Mouse (Mus musculus) heart, embryonic 16.5 days (tissue): ENCODE data around the gene Krt8. TPM values are rescaled to one million over a fixed set of nuclear protein-coding genes. Genes with fewer than 3 reads are reported as not detected.
A peak's percentile ranks its signal among the peaks of the same experiment; 100 is the strongest.

Source experiments
- ATAC-seq: fragments of 200-750 bp; cut with Nextera tagmentation; replicated peaks from 2 replicates; pipeline ENCODE4 v1.8.0; 2017; ENCODE audit warnings: moderate number of reproducible peaks; ENCODE audit not compliant: insufficient read depth, low FRiP score; ENCODE audit errors: extremely low read depth
- H3K27ac ChIP-seq: fragments of 300-500 bp; sonication (generic); 2 replicates; pipeline ENCODE4 v1.5.1; 2014; ENCODE audit warnings: mild to moderate bottlenecking, low read length, control low read depth, moderate library complexity
- H3K27me3 ChIP-seq: fragments of 300-500 bp; sonication (generic); 2 replicates; pipeline ENCODE4 v1.6.1; 2014; ENCODE audit warnings: low read length, mixed read lengths; ENCODE audit not compliant: control insufficient read depth, insufficient read depth
- H3K36me3 ChIP-seq: fragments of 300-500 bp; sonication (generic); 2 replicates; pipeline ENCODE4 v1.6.1; 2014; ENCODE audit not compliant: control insufficient read depth, insufficient read depth
- H3K4me1 ChIP-seq: fragments of 300-500 bp; sonication (generic); 2 replicates; pipeline ENCODE4 v1.6.1; 2014; ENCODE audit warnings: low read length, mixed read lengths; ENCODE audit not compliant: control insufficient read depth, insufficient read depth
- H3K4me2 ChIP-seq: fragments of 300-500 bp; sonication (generic); 2 replicates; pipeline ENCODE4 v1.6.1; 2014; ENCODE audit warnings: low read depth, mild to moderate bottlenecking, control low read depth, low read length
- H3K4me3 ChIP-seq: fragments of 300-500 bp; sonication (generic); 2 replicates; pipeline ENCODE4 v1.5.1; 2014; ENCODE audit warnings: mild to moderate bottlenecking, control low read depth, low read length
- H3K9ac ChIP-seq: fragments of 300-500 bp; sonication (generic); 2 replicates; pipeline ENCODE4 v1.6.1; 2014; ENCODE audit warnings: low read length, control low read depth
- H3K9me3 ChIP-seq: fragments of 300-500 bp; sonication (generic); replicated peaks from 2 replicates; pipeline ENCODE4 v1.6.1; 2016; ENCODE audit warnings: low read length; ENCODE audit not compliant: control insufficient read depth
- WGBS: fragments of 180-500 bp; shearing (Covaris S2); extraction: QIAGEN DNeasy Blood & Tissue Kit; methylation state at CpG from one replicate; pipeline ENCODE4 v1.1.7; 2014; 5-methylcytosine and 5-hydroxymethylcytosine counted together
- polyA plus RNA-seq: library from polyadenylated mRNA; unstranded; fragments of >200 nt; fragmentation: Nextera tagmentation; extraction: Ambion mirVana; gene quantifications from 2 replicates; pipeline ENCODE4 v1.2.1, GENCODE M21; 2015

The Krt8 gene
- polyA plus RNA-seq, 1 experiment from 2014 or later, result 209 TPM

GRCm38 (mm10) chr15:102034121-102035053 is 30.1 kb upstream of the Krt8 start:
- Histone ChIP-seq H3K4me3 (no peak overlapping the region), H3K4me1 (0 out of 2 replicates have a peak, but pooled peaks cover 4% of the 10 kb centered on the region), H3K9me3 (no peaks in the 10 kb centered on the region), H3K36me3 (no peaks in the 10 kb centered on the region), H3K27me3 (no peaks in the 10 kb centered on the region), H3K4me2 (no peak overlapping the region), H3K27ac (0 out of 2 replicates have a peak overlapping the region, but pooled peaks have one; percentile 12), H3K9ac (no peak overlapping the region)
- ATAC-seq, result peak; percentile 41; the same call in 1 of the 2 replicates
- WGBS, result 58% methylated on average over 16 of the region's 16 CpGs

DNA sequence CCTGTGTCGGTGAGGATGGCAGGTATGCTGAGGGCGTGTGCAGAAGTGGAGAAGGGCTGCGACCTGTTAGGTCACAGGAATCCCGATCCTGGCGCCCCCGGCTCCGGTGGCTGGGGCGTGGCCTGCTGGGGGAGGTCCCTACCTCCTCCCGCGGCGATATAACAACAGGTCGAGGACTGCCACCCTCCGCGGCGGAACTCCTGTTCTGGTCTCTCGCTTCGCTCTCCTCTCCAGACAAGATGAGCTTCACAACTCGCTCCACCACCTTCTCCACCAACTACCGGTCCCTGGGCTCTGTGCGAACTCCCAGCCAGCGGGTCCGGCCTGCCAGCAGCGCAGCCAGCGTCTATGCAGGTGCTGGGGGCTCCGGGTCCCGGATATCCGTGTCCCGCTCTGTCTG is 23.8 kb upstream of the Krt8 start, which contains the start of gene Krt18:
Gene Krt18 (plus strand): TSS at position 141 of the 400 bp plus-strand sequence.
- 2% methylated on average over 28 of the region's 28 CpGs for WGBS
- Histone ChIP-seq H3K4me1 (peaks cover 24% of the 10 kb centered on the region), H3K4me2 (peak within 1 kb of the TSS; percentile 69), H3K9ac (peak within 1 kb of the TSS; percentile 69), H3K27me3 (peaks cover 3% of the 10 kb centered on the region; the same call in 1 of the 2 replicates), H3K4me3 (peak within 1 kb of the TSS; percentile 47), H3K9me3 (no peaks in the 10 kb centered on the region), H3K36me3 (no peaks in the 10 kb centered on the region), H3K27ac (no peak within 1 kb of the TSS)
- ATAC-seq, result no peak

DNA sequence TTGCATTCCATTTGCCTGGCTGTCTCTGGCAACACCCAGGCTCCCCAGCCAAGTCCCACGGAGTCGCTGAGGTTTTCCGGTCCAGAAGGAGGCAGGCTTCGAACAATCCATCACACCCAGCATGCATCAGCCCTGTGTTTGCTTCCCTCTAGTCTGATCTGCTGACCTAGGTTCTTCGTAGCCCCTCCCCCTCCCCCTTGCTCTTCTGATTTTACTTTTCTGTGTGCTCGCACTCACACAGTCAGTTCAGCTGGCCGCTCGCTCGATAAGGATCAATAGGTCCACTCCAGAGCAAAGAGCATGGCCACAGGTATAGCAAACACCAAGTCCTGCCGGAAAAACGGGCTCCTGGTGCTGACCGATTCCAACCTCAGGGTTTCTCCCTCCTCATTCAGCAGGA is 22.1 kb upstream of the Krt8 start:
- no peaks in the 10 kb centered on the region for H3K36me3 ChIP-seq
- H3K27ac ChIP-seq, result no peak overlapping the region
- WGBS, result 30% methylated on average over 12 of the region's 12 CpGs

GRCm38 (mm10) chr15:102025136-102025872 is 21.0 kb upstream of the Krt8 start:
- peaks cover 3% of the 10 kb centered on the region; the same call in 1 of the 2 replicates for H3K27me3 ChIP-seq
- H3K27ac ChIP-seq, result peak overlapping the region; percentile 26; the same call in 1 of the 2 replicates
- 8% methylated on average over 22 of the region's 22 CpGs for WGBS
- peak overlapping the region; percentile 27 for H3K4me3 ChIP-seq
- ATAC-seq, result 0 out of 2 replicates have a peak, but pooled peaks have one; percentile 16
- no peaks in the 10 kb centered on the region for H3K36me3 ChIP-seq
- H3K4me1 ChIP-seq, result peaks cover 24% of the 10 kb centered on the region
- peak overlapping the region; percentile 53 for H3K9ac ChIP-seq
- H3K4me2 ChIP-seq, result peak overlapping the region; percentile 66
- H3K9me3 ChIP-seq, result no peaks in the 10 kb centered on the region

More for the DNA sequence above, 22.1 kb upstream of the Krt8 start:
- Histone ChIP-seq H3K4me2 (peak overlapping the region; percentile 66; the same call in 1 of the 2 replicates), H3K27me3 (peaks cover 3% of the 10 kb centered on the region; the same call in 1 of the 2 replicates), H3K4me1 (peaks cover 24% of the 10 kb centered on the region), H3K4me3 (no peak overlapping the region), H3K9ac (no peak overlapping the region), H3K9me3 (no peaks in the 10 kb centered on the region)
- no peak for ATAC-seq

- Histone ChIP-seq H3K4me2 (no peak overlapping the region), H3K9ac (no peak overlapping the region), H3K27me3 (peaks cover 3% of the 10 kb centered on the region; the same call in 1 of the 2 replicates), H3K9me3 (no peaks in the 10 kb centered on the region), H3K4me3 (no peak overlapping the region), H3K4me1 (peaks cover 24% of the 10 kb centered on the region), H3K36me3 (no peaks in the 10 kb centered on the region), H3K27ac (peak overlapping the region; percentile 43; the same call in 1 of the 2 replicates)
- peak; percentile 39; the same call in 1 of the 2 replicates for ATAC-seq
- 41% methylated on average over 8 of the region's 8 CpGs for WGBS
Measured at GRCm38 (mm10) chr15:102023888-102024287, 19.6 kb upstream of the Krt8 start.

DNA sequence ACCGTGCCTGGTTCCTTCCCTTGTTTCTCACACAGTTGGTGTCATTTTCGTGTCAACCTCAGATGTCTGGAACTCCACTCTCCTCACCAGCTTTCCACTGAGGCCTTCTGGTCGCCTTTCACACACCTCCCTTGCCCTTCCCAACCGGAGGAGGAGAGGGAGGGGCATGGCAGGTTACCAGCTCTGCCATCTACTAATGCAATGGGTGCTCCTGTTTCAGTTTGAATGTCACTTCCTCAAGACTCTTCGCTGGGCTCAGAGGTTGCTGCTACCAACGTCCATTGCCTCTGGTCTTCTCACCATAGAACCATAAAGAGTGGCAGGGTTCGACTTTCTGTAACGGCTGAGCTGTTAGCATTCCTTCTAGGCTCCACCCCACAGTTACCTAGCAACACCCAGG is 18.2 kb upstream of the Krt8 start:
- peaks cover 20% of the 10 kb centered on the region for H3K4me1 ChIP-seq
- no peak overlapping the region for H3K4me3 ChIP-seq
- H3K4me2 ChIP-seq, result no peak overlapping the region
- WGBS, result 49% methylated on average over 8 of the region's 8 CpGs
- H3K9ac ChIP-seq, result no peak overlapping the region
- no peaks in the 10 kb centered on the region for H3K9me3 ChIP-seq
- ATAC-seq, result no peak
- peaks cover 3% of the 10 kb centered on the region; the same call in 1 of the 2 replicates for H3K27me3 ChIP-seq
- no peaks in the 10 kb centered on the region for H3K36me3 ChIP-seq
- no peak overlapping the region for H3K27ac ChIP-seq

GRCm38 (mm10) chr15:102017918-102018463 is 13.7 kb upstream of the Krt8 start:
- H3K4me3 ChIP-seq, result no peak overlapping the region
- no peaks in the 10 kb centered on the region for H3K27me3 ChIP-seq
- no peaks in the 10 kb centered on the region for H3K36me3 ChIP-seq
- no peaks in the 10 kb centered on the region for H3K9me3 ChIP-seq
- H3K9ac ChIP-seq, result no peak overlapping the region
- H3K4me1 ChIP-seq, result peaks cover 11% of the 10 kb centered on the region
- H3K4me2 ChIP-seq, result no peak overlapping the region
- no peak for ATAC-seq
- 23% methylated on average over 7 of the region's 7 CpGs for WGBS
- H3K27ac ChIP-seq, result no peak overlapping the region

- ATAC-seq, result no peak
- Histone ChIP-seq H3K36me3 (no peaks in the 10 kb centered on the region), H3K9ac (no peak overlapping the region), H3K27ac (no peak overlapping the region; the same call in 1 of the 2 replicates), H3K4me3 (no peak overlapping the region), H3K4me2 (no peak overlapping the region), H3K9me3 (no peaks in the 10 kb centered on the region), H3K4me1 (peaks cover 11% of the 10 kb centered on the region), H3K27me3 (no peaks in the 10 kb centered on the region)
- WGBS, result 38% methylated on average over 7 of the region's 7 CpGs
Measured at GRCm38 (mm10) chr15:102016787-102017186, 12.5 kb upstream of the Krt8 start.
